Mouse (Mus musculus) limb, embryonic 15.5 days (tissue): Measurements from ENCODE around the gene Ticam1. TPM values are rescaled to one million over a fixed set of nuclear protein-coding genes. Genes with fewer than 3 reads are reported as not detected.

Experiments used
- ATAC-seq: fragments of 200-750 bp; cut with Nextera tagmentation; 2 replicates; pipeline ENCODE4 v1.8.0; 2017; ENCODE audit warnings: low read depth, moderate TSS enrichment; ENCODE audit not compliant: insufficient number of reproducible peaks, low FRiP score, low TSS enrichment
- H3K27ac ChIP-seq: fragments of 300-500 bp; sonication (generic); 2 replicates; pipeline ENCODE4 v1.5.1; 2015; ENCODE audit warnings: moderate library complexity, mild to moderate bottlenecking, inconsistent platforms
- H3K27me3 ChIP-seq: fragments of 300-500 bp; sonication (generic); 2 replicates; pipeline ENCODE4 v1.6.1; 2015; ENCODE audit warnings: inconsistent platforms
- H3K36me3 ChIP-seq: fragments of 300-500 bp; sonication (generic); 2 replicates; pipeline ENCODE4 v1.6.1; 2015; ENCODE audit warnings: inconsistent platforms
- H3K4me1 ChIP-seq: fragments of 300-500 bp; sonication (generic); 2 replicates; pipeline ENCODE4 v1.6.1; 2015; ENCODE audit warnings: inconsistent platforms
- H3K4me2 ChIP-seq: fragments of 300-500 bp; sonication (generic); 2 replicates; pipeline ENCODE4 v1.6.1; 2015; ENCODE audit warnings: mild to moderate bottlenecking, inconsistent platforms
- H3K4me3 ChIP-seq: fragments of 300-500 bp; sonication (generic); 2 replicates; pipeline ENCODE4 v1.5.1; 2015; ENCODE audit warnings: mild to moderate bottlenecking, inconsistent platforms
- H3K9ac ChIP-seq: fragments of 300-500 bp; sonication (generic); 2 replicates; pipeline ENCODE4 v1.6.1; 2015; ENCODE audit warnings: inconsistent platforms
- H3K9me3 ChIP-seq: fragments of 300-500 bp; sonication (generic); 2 replicates; pipeline ENCODE4 v1.6.1; 2016; ENCODE audit warnings: inconsistent platforms
- WGBS: fragments of 180-500 bp; shearing (Covaris S2); methylation state at CpG from one replicate; pipeline ENCODE4 v1.1.7; 2015; 5-methylcytosine and 5-hydroxymethylcytosine counted together
- polyA plus RNA-seq: library from polyadenylated mRNA; unstranded; fragments of >200 nt; fragmentation: Nextera tagmentation; extraction: Ambion mirVana; gene quantifications from 2 replicates; pipeline ENCODE4 v1.2.1, GENCODE M21; 2015

The Ticam1 gene
- polyA plus RNA-seq = 7.1 and 8.6 TPM in 2 replicates

GRCm38 (mm10) chr17:56276643-56277566 lies at the start of gene Ticam1:
Ticam1 (minus strand) TSS chr17:56276786.
- peak within 1 kb of the TSS; percentile 66 for H3K4me2 ChIP-seq
- peak within 1 kb of the TSS; percentile 62 for H3K4me3 ChIP-seq
- H3K27ac ChIP-seq = peak within 1 kb of the TSS; percentile 87
- H3K9ac ChIP-seq = peak within 1 kb of the TSS; percentile 63
- no peaks in the 10 kb centered on the region for H3K27me3 ChIP-seq
- WGBS = 4% methylated on average over 21 of the region's 21 CpGs
- no peaks in the 10 kb centered on the region for H3K9me3 ChIP-seq
- H3K4me1 ChIP-seq = peaks cover 41% of the 10 kb centered on the region
- peaks cover 48% of the 10 kb centered on the region for H3K36me3 ChIP-seq
- ATAC-seq = peak; percentile 89

DNA sequence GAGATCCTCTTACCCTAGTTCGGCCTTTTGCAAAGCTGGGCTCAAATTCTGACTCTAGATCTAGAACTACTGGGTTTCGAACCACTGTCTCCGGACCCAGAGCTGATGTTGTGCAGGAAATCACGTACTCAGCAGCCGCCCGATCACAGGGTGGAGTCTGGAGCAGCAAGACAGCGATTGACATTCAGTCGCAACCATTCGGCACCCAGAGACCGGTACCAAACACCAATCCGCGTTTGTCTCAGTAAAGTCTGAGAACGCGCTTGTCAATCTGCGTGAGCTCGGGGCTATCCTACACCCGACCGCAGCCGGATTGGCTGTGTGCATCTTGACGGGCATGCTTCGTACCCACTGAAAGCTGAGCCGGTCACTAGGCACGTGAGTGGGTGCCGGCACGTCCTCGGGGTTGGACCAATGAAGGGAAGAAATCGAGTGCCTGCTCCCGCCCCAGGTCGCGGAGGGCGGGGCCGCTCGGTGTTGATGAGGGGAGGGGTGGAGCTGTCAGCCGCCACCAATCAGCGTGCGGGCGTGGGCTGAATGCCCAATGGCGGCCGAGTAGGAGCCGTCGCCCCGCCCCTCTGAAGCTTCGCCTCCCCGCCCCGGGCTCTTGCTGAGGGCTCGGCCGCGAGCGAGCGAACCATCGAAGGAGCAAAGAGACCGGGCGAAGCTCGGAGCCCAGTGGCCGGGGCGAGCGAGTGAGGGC lies 49.0 kb upstream of the Ticam1 start, which contains the start of gene Kdm4b:
TSS of gene Kdm4b (plus strand) at position 613 of the 703 bp plus-strand sequence.
- Histone ChIP-seq H3K4me1 (peaks cover 31% of the 10 kb centered on the region), H3K27me3 (no peaks in the 10 kb centered on the region), H3K27ac (peak within 1 kb of the TSS; percentile 97), H3K9ac (peak within 1 kb of the TSS; percentile 91), H3K4me3 (peak within 1 kb of the TSS; percentile 95), H3K4me2 (peak within 1 kb of the TSS; percentile 77), H3K36me3 (peaks cover 23% of the 10 kb centered on the region), H3K9me3 (no peaks in the 10 kb centered on the region)
- under 1% methylated on average over 57 of the region's 57 CpGs for WGBS
- ATAC-seq = peak; percentile 100

- no peak for ATAC-seq
- peak overlapping the region; percentile 85; the same call in 1 of the 2 replicates for H3K27ac ChIP-seq
- H3K27me3 ChIP-seq = no peaks in the 10 kb centered on the region
- H3K4me1 ChIP-seq = peaks cover 23% of the 10 kb centered on the region
- H3K9me3 ChIP-seq = no peaks in the 10 kb centered on the region
- peaks cover 35% of the 10 kb centered on the region for H3K36me3 ChIP-seq
- H3K4me2 ChIP-seq = no peak overlapping the region
- no peak overlapping the region for H3K9ac ChIP-seq
- WGBS = 50% methylated on average over 3 of the region's 3 CpGs
- no peak overlapping the region for H3K4me3 ChIP-seq
Observed at GRCm38 (mm10) chr17:56324419-56324818, 47.8 kb upstream of the Ticam1 start.

DNA sequence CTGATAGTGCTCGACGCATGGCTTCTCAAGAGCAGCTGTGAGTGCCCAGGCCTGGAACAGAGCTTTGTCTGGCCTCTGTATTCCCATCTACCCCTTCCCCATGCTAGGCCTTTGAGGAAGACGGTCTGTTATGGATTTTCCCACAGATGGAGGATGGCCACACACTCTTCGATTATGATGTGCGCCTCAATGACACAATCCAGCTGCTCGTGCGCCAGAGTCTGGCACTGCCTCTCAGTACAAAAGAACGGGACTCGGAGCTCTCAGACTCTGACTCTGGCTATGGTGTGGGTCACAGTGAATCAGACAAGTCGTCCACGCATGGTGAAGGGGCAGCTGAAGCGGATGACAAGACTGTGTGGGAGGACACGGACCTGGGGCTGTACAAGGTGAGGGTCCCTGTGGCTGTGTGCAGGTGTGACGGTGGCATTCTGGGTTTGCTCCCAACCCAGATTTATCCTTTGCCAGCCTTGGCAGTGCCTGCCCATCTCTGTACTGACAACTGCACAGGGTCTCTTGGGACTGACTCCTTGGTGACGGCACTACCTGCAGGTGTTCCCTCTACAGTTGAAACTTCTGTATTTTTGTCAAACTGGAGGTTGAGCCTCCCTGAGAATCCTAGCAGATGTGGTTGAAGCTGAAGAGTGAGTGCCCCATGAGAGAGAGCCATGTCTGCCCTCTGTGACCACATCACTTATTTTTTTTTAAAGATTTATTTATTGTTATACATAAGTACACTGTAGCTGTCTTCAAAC lies 32.8 kb upstream of the Ticam1 start:
- no peak overlapping the region for H3K27ac ChIP-seq
- 90% methylated on average over 15 of the region's 15 CpGs for WGBS
- no peak overlapping the region for H3K9ac ChIP-seq
- no peak overlapping the region for H3K4me3 ChIP-seq
- no peak overlapping the region for H3K4me2 ChIP-seq
- no peaks in the 10 kb centered on the region for H3K9me3 ChIP-seq
- no peak for ATAC-seq
- H3K27me3 ChIP-seq = no peaks in the 10 kb centered on the region
- peaks cover 86% of the 10 kb centered on the region for H3K36me3 ChIP-seq
- H3K4me1 ChIP-seq = peaks cover 35% of the 10 kb centered on the region

- Histone ChIP-seq H3K9me3 (no peaks in the 10 kb centered on the region), H3K4me3 (no peak overlapping the region), H3K27ac (peak overlapping the region; percentile 60; the same call in 1 of the 2 replicates), H3K36me3 (peaks cover 74% of the 10 kb centered on the region), H3K9ac (no peak overlapping the region), H3K27me3 (no peaks in the 10 kb centered on the region), H3K4me2 (no peak overlapping the region), H3K4me1 (peaks cover 43% of the 10 kb centered on the region)
- 66% methylated on average over 6 of the region's 6 CpGs for WGBS
- no peak for ATAC-seq
Observed at GRCm38 (mm10) chr17:56308088-56308487, 31.5 kb upstream of the Ticam1 start.

- Histone ChIP-seq H3K27ac (peak overlapping the region; percentile 57; the same call in 1 of the 2 replicates), H3K9me3 (no peaks in the 10 kb centered on the region), H3K4me2 (peak overlapping the region; percentile 99), H3K4me3 (peak overlapping the region; percentile 70), H3K27me3 (no peaks in the 10 kb centered on the region), H3K36me3 (peaks cover 52% of the 10 kb centered on the region), H3K4me1 (peaks cover 51% of the 10 kb centered on the region), H3K9ac (no peak overlapping the region)
- 52% methylated on average over 8 of the region's 8 CpGs for WGBS
- no peak for ATAC-seq
Observed at GRCm38 (mm10) chr17:56305826-56306225, 29.2 kb upstream of the Ticam1 start.

- H3K4me2 ChIP-seq = peak overlapping the region; percentile 99
- H3K27ac ChIP-seq = peak overlapping the region; percentile 57; the same call in 1 of the 2 replicates
- WGBS = 14% methylated on average over 9 of the region's 9 CpGs
- peak overlapping the region; percentile 70 for H3K4me3 ChIP-seq
- H3K9me3 ChIP-seq = no peaks in the 10 kb centered on the region
- H3K27me3 ChIP-seq = no peaks in the 10 kb centered on the region
- H3K4me1 ChIP-seq = peaks cover 51% of the 10 kb centered on the region
- peaks cover 45% of the 10 kb centered on the region for H3K36me3 ChIP-seq
- ATAC-seq = no peak
- peak overlapping the region; percentile 45 for H3K9ac ChIP-seq
Observed at GRCm38 (mm10) chr17:56305156-56305555, 28.6 kb upstream of the Ticam1 start.

DNA sequence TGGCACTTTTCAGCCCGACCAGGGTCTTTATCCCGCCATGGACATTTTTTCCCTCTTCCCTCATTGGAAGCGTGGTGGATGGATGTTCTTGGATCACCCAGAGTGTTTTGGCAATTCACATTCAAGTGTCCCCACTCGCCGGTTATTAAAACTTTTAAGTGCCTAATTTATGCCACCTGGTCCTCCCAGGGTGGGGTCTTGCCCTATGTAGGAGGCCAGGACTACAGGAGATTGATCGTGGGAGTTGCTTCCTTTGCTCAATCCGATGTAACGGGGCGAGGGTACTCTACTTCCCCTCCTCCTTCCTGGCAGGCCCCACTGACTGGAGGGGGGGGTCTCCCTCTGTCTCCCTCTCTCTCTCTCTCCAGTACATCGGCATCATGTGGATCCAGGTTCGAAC lies 28.1 kb upstream of the Ticam1 start:
- peak overlapping the region; percentile 57; the same call in 1 of the 2 replicates for H3K27ac ChIP-seq
- H3K9ac ChIP-seq = peak overlapping the region; percentile 45
- ATAC-seq = no peak
- H3K36me3 ChIP-seq = peaks cover 40% of the 10 kb centered on the region
- peaks cover 51% of the 10 kb centered on the region for H3K4me1 ChIP-seq
- WGBS = 4% methylated on average over 11 of the region's 11 CpGs
- H3K27me3 ChIP-seq = no peaks in the 10 kb centered on the region
- peak overlapping the region; percentile 70 for H3K4me3 ChIP-seq
- peak overlapping the region; percentile 99 for H3K4me2 ChIP-seq
- H3K9me3 ChIP-seq = no peaks in the 10 kb centered on the region

GRCm38 (mm10) chr17:56303847-56304586 lies 27.4 kb upstream of the Ticam1 start:
- peak overlapping the region; percentile 55 for H3K9ac ChIP-seq
- H3K36me3 ChIP-seq = peaks cover 33% of the 10 kb centered on the region
- peaks cover 51% of the 10 kb centered on the region for H3K4me1 ChIP-seq
- peak overlapping the region; percentile 86 for H3K27ac ChIP-seq
- WGBS = under 1% methylated on average over 62 of the region's 68 CpGs
- no peaks in the 10 kb centered on the region for H3K9me3 ChIP-seq
- peak; percentile 89 for ATAC-seq
- H3K27me3 ChIP-seq = no peaks in the 10 kb centered on the region
- H3K4me3 ChIP-seq = peak overlapping the region; percentile 70
- H3K4me2 ChIP-seq = peak overlapping the region; percentile 99

DNA sequence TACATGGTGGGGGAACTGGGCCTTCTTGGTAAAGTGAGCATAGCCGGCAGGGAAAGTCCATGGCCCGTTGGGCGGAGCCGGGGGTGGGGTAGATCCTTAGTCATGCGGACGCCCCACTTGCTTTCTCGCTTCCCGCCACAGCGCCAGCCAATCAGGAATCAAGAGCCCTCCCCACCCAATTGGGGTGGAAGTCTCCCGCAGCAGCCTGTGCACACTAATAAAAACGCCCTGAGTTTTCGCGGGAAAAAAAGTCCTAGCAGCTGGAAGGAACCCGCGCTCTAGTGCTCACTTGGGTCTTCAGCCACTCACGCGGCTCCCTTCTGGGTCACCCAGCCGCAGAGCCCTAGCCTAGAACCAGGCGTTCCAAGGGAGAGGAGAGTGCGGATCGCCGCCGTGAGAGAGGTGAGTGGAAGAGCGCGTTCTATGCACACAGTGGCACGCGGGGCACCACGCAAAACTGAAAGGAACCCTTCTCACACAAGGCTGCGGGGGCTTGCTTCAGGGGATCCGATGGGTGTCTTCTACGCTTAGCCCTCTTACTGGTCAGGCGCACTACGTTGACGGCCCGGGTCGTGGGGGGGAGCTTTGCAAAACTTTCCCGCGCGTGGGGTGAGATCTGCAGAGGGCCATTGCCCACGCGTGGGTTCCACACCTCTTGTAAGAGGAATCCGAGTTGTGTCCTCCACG lies 26.7 kb upstream of the Ticam1 start, which contains the start of gene Uhrf1:
TSS of gene Uhrf1 (plus strand) at position 162 of the 687 bp plus-strand sequence.
- peak within 1 kb of the TSS; percentile 99 for H3K4me2 ChIP-seq
- peak within 1 kb of the TSS; percentile 70 for H3K4me3 ChIP-seq
- no peaks in the 10 kb centered on the region for H3K9me3 ChIP-seq
- H3K9ac ChIP-seq = peak within 1 kb of the TSS; percentile 55
- no peaks in the 10 kb centered on the region for H3K27me3 ChIP-seq
- ATAC-seq = peak; percentile 66
- H3K4me1 ChIP-seq = peaks cover 51% of the 10 kb centered on the region
- WGBS = under 1% methylated on average over 43 of the region's 43 CpGs
- peak within 1 kb of the TSS; percentile 86 for H3K27ac ChIP-seq
- peaks cover 28% of the 10 kb centered on the region for H3K36me3 ChIP-seq
